Mouse (Mus musculus) hindbrain, embryonic 13.5 days (tissue): ENCODE measurements around the gene Prdx2. TPM values are rescaled to one million over a fixed set of nuclear protein-coding genes. Genes with fewer than 3 reads are reported as not detected.

Source experiments
- ATAC-seq: fragments of 200-750 bp; cut with Nextera tagmentation; 2 replicates; pipeline ENCODE4 v1.8.0; 2017; ENCODE audit warnings: moderate TSS enrichment; ENCODE audit not compliant: low FRiP score
- H3K27ac ChIP-seq: fragments of 300-500 bp; sonication (generic); 2 replicates; pipeline ENCODE4 v1.5.1; 2015; ENCODE audit warnings: inconsistent platforms, mild to moderate bottlenecking, moderate library complexity
- H3K27me3 ChIP-seq: fragments of 300-500 bp; sonication (generic); 2 replicates; pipeline ENCODE4 v1.6.1; 2015; ENCODE audit warnings: mild to moderate bottlenecking, inconsistent platforms
- H3K36me3 ChIP-seq: fragments of 300-500 bp; sonication (generic); 2 replicates; pipeline ENCODE4 v1.6.1; 2015; ENCODE audit warnings: mild to moderate bottlenecking, inconsistent platforms
- H3K4me1 ChIP-seq: fragments of 300-500 bp; sonication (generic); replicated peaks from 2 replicates; pipeline ENCODE4 v1.6.1; 2015; ENCODE audit warnings: inconsistent platforms
- H3K4me2 ChIP-seq: fragments of 300-500 bp; sonication (generic); 2 replicates; pipeline ENCODE4 v1.6.1; 2015; ENCODE audit warnings: inconsistent platforms, mild to moderate bottlenecking, moderate library complexity
- H3K4me3 ChIP-seq: fragments of 300-500 bp; sonication (generic); 2 replicates; pipeline ENCODE4 v1.5.1; 2015; ENCODE audit warnings: mild to moderate bottlenecking, inconsistent platforms
- H3K9ac ChIP-seq: fragments of 300-500 bp; sonication (generic); 2 replicates; pipeline ENCODE4 v1.6.1; 2015; ENCODE audit warnings: mild to moderate bottlenecking, inconsistent platforms
- H3K9me3 ChIP-seq: fragments of 300-500 bp; sonication (generic); 2 replicates; pipeline ENCODE4 v1.6.1; 2016; ENCODE audit warnings: inconsistent platforms
- WGBS: fragments of 180-500 bp; shearing (Covaris S2); methylation state at CpG from one replicate; pipeline ENCODE4 v1.1.7; 2015; 5-methylcytosine and 5-hydroxymethylcytosine counted together
- polyA plus RNA-seq: library from polyadenylated mRNA; unstranded; fragments of >200 nt; fragmentation: Nextera tagmentation; extraction: Ambion mirVana; gene quantifications from 2 replicates; pipeline ENCODE4 v1.2.1, GENCODE M21; 2015

Gene Prdx2
- polyA plus RNA-seq, 1 experiment from 2014 or later = 1,362 TPM

DNA sequence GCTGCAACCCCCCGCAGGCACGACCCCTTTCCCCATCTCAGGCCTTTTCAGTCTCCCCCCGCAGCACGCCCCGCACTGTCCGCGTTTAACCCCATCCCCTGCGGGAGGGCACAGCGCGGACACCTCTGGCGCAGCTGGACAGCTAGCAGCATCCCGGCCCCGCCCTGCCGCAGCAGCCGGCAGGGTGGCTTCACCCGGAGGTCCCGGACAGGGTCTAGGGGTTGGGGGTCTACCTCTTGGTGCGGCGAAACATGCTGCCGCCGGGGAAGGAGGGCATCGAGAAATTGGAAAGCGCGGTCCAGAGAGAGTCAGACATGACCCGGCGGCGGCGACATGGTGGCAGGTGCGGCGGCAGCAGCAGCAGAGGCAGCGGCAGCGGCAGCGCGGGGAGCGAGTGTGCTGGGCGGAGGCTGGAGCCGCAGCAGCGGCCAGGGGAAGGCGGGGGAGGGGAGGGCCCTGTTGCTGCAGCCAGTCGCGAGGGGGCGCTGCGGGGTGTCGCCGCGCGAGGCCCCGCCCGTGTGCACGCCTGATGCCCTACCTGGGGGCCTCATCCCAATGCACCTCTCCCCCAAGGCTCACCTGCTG is 32.3 kb upstream of the Prdx2 start, which contains the start of gene Mast1:
Gene Mast1 (minus strand): TSS at position 398 of the 585 bp plus-strand sequence.
- H3K27me3 ChIP-seq = peaks cover 22% of the 10 kb centered on the region
- H3K4me1 ChIP-seq = peaks cover 37% of the 10 kb centered on the region
- peak within 1 kb of the TSS; percentile 87 for H3K4me2 ChIP-seq
- peak within 1 kb of the TSS; percentile 98 for H3K27ac ChIP-seq
- ATAC-seq = peak; percentile 53
- H3K36me3 ChIP-seq = peaks cover 9% of the 10 kb centered on the region
- H3K9ac ChIP-seq = peak within 1 kb of the TSS; percentile 98
- 0% methylated on average over 45 of the region's 50 CpGs for WGBS
- H3K9me3 ChIP-seq = no peaks in the 10 kb centered on the region
- H3K4me3 ChIP-seq = peak within 1 kb of the TSS; percentile 85

- no peak for ATAC-seq
- WGBS = 66% methylated on average over 12 of the region's 13 CpGs
Measured at GRCm38 (mm10) chr8:84937620-84938485, 31.5 kb upstream of the Prdx2 start.

DNA sequence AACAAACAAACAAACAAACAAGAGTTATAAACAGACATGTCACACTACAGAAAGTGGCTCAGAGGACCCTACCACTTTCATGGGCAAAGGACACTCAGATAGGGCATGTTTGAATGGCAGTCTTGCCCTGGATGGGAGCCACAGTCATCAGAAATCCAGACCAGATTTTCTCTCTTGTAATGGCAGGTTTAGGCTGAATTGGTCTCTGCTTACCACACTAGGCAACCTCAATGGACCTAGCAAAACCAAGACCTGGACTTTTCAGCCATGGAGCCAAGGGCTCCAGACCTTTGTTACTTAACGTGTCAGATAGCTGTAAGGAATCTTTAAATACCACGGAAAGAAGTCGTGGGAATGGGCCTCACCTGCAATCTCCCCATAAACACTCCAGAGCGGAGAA is 25.7 kb upstream of the Prdx2 start:
- H3K4me2 ChIP-seq = peak overlapping the region; percentile 80; the same call in 1 of the 2 replicates
- H3K27me3 ChIP-seq = peaks cover 62% of the 10 kb centered on the region
- H3K9ac ChIP-seq = no peak overlapping the region
- H3K36me3 ChIP-seq = no peaks in the 10 kb centered on the region
- peaks cover 35% of the 10 kb centered on the region for H3K4me1 ChIP-seq
- no peak for ATAC-seq
- H3K9me3 ChIP-seq = no peaks in the 10 kb centered on the region
- H3K27ac ChIP-seq = no peak overlapping the region
- WGBS = 26% methylated on average over 4 of the region's 4 CpGs
- 0 out of 2 replicates have a peak overlapping the region, but pooled peaks have one; percentile 63 for H3K4me3 ChIP-seq

More at GRCm38 (mm10) chr8:84937620-84938485, 31.5 kb upstream of the Prdx2 start:
- Histone ChIP-seq H3K27me3 (peaks cover 18% of the 10 kb centered on the region), H3K9me3 (no peaks in the 10 kb centered on the region), H3K9ac (peak overlapping the region; percentile 98), H3K4me1 (peaks cover 37% of the 10 kb centered on the region), H3K4me3 (peak overlapping the region; percentile 85), H3K27ac (peak overlapping the region; percentile 98), H3K4me2 (peak overlapping the region; percentile 87), H3K36me3 (peaks cover under 1% of the 10 kb centered on the region)

GRCm38 (mm10) chr8:84944478-84945160 is 24.8 kb upstream of the Prdx2 start:
- Histone ChIP-seq H3K27me3 (peaks cover 66% of the 10 kb centered on the region), H3K27ac (no peak overlapping the region), H3K9ac (no peak overlapping the region), H3K36me3 (no peaks in the 10 kb centered on the region), H3K9me3 (no peaks in the 10 kb centered on the region), H3K4me2 (peak overlapping the region; percentile 80), H3K4me3 (peak overlapping the region; percentile 63), H3K4me1 (peaks cover 35% of the 10 kb centered on the region)
- WGBS = 2% methylated on average over 26 of the region's 26 CpGs
- ATAC-seq = peak; percentile 31; the same call in 1 of the 2 replicates

DNA sequence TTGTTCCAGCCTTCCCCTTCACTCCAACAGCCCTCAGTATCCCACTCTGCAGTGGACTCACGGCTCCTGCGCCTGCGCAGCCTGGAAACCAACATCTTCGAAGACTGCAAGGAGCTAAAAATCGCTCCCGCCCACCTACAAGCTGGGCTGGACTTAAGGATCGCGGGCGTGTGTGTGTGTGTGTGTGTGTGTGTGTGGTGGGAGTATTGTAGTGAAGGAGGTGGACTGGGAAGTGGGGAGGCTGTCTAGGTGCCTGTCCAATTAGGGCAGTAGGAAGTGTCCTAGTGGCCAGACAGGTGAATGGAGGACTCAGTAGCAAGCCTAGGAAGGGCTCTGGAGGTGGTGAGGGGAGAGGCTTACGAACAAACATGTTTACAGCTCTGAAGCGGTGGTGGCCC is 24.2 kb upstream of the Prdx2 start:
- H3K4me2 ChIP-seq = peak overlapping the region; percentile 80
- peaks cover 72% of the 10 kb centered on the region for H3K27me3 ChIP-seq
- peak overlapping the region; percentile 79 for H3K27ac ChIP-seq
- WGBS = 3% methylated on average over 11 of the region's 11 CpGs
- H3K36me3 ChIP-seq = no peaks in the 10 kb centered on the region
- H3K4me1 ChIP-seq = peaks cover 35% of the 10 kb centered on the region
- ATAC-seq = peak; percentile 67
- peak overlapping the region; percentile 82 for H3K9ac ChIP-seq
- H3K4me3 ChIP-seq = peak overlapping the region; percentile 63
- H3K9me3 ChIP-seq = no peaks in the 10 kb centered on the region

DNA sequence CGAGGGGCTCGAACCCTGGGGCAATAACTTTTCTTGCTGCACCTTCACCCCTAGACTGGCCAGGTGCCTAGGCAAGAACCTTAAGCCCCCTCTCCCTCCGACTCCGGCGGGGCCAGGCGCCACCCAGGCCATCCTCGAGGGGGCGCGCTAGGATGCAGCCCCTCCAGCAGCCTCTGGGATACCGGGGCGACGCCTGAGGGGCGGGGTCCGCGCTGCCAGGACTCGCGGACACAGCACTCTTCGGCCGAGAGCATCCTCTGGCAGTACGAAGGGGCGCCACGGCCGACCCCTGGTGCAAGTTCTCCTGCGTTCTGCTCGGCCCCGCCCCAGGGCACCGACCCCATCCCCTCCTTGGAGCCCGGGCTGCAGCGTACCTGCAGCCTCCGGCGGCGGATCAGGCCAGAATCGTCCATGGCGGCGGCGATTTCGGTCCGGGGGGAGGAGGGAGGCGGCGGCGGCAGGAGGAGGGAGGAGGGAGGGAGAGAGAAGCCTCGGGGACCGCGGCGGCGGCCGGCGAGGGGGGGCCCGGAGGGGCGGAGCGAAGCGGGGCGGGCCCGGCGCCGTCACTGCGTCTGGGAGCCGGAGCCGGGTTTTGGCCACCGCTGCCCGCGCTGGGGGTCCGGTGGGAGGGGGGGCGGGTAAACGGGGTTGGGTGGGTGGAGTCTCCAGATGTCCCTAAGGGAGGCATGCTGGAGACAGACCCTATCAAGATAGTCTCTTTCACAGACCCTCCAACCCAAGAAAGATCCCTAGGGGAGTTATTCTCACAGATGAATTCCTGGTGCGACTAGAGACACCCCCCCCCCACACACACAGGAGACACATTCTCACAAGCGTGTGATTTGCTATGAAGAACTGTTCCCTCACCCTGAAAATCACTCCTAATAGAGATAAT is 23.5 kb upstream of the Prdx2 start:
- Histone ChIP-seq H3K9ac (peak overlapping the region; percentile 82), H3K9me3 (no peaks in the 10 kb centered on the region), H3K4me1 (peaks cover 35% of the 10 kb centered on the region), H3K27me3 (peaks cover 74% of the 10 kb centered on the region), H3K36me3 (no peaks in the 10 kb centered on the region), H3K4me2 (peak overlapping the region; percentile 80), H3K4me3 (peak overlapping the region; percentile 63), H3K27ac (peak overlapping the region; percentile 79)
- ATAC-seq = peak; percentile 58
- WGBS = 1% methylated on average over 37 of the region's 67 CpGs

DNA sequence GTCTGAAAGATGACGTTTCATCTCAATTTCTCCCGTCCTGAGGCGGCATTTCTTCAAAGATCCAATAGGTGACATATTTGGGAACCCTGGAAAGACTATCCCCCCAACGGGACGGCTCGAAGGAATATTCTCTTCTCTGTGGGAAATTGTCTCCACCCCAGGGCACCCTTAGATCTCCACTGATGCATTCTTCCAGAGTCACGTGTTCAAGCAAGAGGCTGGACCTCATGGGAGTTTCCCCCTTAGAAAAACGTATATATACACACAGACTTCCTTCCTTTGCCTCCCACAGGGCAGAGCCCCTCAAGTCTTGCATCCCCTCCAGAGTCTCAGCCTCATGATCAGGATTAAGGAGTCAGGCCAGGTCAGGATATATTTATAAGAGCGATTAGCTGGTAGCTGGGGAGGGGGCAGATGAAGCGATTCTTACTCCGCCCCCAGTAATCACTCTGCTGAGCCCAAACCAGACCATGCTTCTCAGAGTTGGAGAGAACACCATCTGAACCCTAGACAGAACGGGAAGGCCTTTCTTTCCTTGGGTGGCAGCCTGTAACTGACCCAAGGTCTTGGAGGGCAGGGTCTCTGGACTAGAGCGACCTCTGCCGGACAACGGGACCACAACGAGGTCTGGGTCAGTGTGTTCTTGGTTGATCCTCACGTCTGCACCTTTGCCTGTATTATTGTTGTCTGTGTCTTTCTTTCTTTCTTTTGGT is 22.7 kb upstream of the Prdx2 start, which contains the start of gene Rtbdn:
Gene Rtbdn (plus strand): TSS at position 464 of the 713 bp plus-strand sequence.
- Histone ChIP-seq H3K4me3 (peak within 1 kb of the TSS; percentile 63), H3K4me2 (peak within 1 kb of the TSS; percentile 80), H3K36me3 (no peaks in the 10 kb centered on the region), H3K9ac (peak within 1 kb of the TSS; percentile 82), H3K9me3 (no peaks in the 10 kb centered on the region), H3K27me3 (peaks cover 77% of the 10 kb centered on the region), H3K4me1 (peaks cover 35% of the 10 kb centered on the region), H3K27ac (peak within 1 kb of the TSS; percentile 79)
- 7% methylated on average over 17 of the region's 17 CpGs for WGBS
- peak; percentile 40; the same call in 1 of the 2 replicates for ATAC-seq

- Histone ChIP-seq H3K9me3 (no peaks in the 10 kb centered on the region), H3K4me2 (peak overlapping the region; percentile 80), H3K9ac (0 out of 2 replicates have a peak overlapping the region, but pooled peaks have one; percentile 82), H3K27ac (no peak overlapping the region), H3K36me3 (no peaks in the 10 kb centered on the region), H3K27me3 (peaks cover 82% of the 10 kb centered on the region), H3K4me1 (peaks cover 35% of the 10 kb centered on the region), H3K4me3 (peak overlapping the region; percentile 63)
- ATAC-seq = no peak
- 21% methylated on average over 9 of the region's 9 CpGs for WGBS
Measured at GRCm38 (mm10) chr8:84947241-84947545, 22.2 kb upstream of the Prdx2 start.

GRCm38 (mm10) chr8:84949753-84950152 is 19.6 kb upstream of the Prdx2 start:
- ATAC-seq = no peak
- Histone ChIP-seq H3K27ac (no peak overlapping the region), H3K9me3 (no peaks in the 10 kb centered on the region), H3K27me3 (peaks cover 79% of the 10 kb centered on the region), H3K36me3 (no peaks in the 10 kb centered on the region), H3K4me2 (no peak overlapping the region), H3K4me3 (no peak overlapping the region), H3K9ac (no peak overlapping the region), H3K4me1 (peaks cover 24% of the 10 kb centered on the region)
- WGBS = 21% methylated on average over 12 of the region's 12 CpGs

DNA sequence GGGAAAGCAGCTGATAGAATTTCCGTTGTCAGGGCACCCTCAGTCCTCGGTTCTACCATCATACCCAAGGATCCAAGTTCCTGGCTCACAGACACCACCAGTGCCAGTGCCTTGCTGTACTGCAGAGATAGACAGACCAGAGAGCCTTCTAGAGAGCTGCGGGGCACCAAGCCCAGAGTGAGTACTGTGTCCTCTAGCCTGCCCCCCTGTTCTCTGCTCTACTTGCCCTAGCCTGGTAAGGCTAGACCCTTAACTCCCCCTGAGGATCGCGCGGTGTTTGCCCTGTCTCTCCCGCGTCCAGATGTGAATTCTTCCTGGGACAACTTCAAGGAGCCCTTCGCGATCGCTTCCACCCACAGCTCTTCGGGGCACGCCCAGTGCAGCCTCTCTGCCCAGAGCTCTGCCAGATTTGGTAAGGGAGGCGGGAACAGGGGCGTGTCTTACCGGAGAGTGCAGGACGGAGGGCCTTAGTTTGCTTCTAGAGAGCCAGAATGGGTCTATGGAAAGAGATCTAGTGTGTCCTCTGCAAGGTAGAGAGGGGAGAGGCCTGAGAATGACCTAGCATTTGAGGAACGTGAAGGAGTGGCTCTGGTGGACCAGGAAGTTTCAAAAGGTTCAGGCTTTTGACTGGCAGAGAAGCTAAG is 16.7 kb upstream of the Prdx2 start:
- ATAC-seq = no peak
- Histone ChIP-seq H3K27ac (no peak overlapping the region), H3K36me3 (peaks cover 6% of the 10 kb centered on the region), H3K9ac (no peak overlapping the region), H3K27me3 (peaks cover 57% of the 10 kb centered on the region), H3K4me2 (no peak overlapping the region), H3K9me3 (no peaks in the 10 kb centered on the region), H3K4me3 (no peak overlapping the region), H3K4me1 (no peaks in the 10 kb centered on the region)
- WGBS = 9% methylated on average over 18 of the region's 18 CpGs
